Mouse (Mus musculus): Measurements from ENCODE around the gene Mgat5. TPM values are rescaled to one million over a fixed set of nuclear protein-coding genes. Genes with fewer than 3 reads are reported as not detected.

Gene Mgat5
- polyA plus RNA-seq, 1 experiment, result 13.1 TPM

GRCm38 (mm10) chr1:127514888-127515287, 310.1 kb downstream of the Mgat5 start:
- H3K27ac ChIP-seq (ENCODE audit: insufficient read depth, low read depth, low read length), result no peak overlapping the region
- WGBS, result 98% methylated on average over 10 of the region's 10 CpGs
- H3K4me3 ChIP-seq (ENCODE audit: insufficient read depth, low read depth, low read length), result no peak overlapping the region
- H3K36me3 ChIP-seq (ENCODE audit: control insufficient read depth, insufficient read depth, low read length), result no peaks in the 10 kb centered on the region
- no peak for DNase-seq
- no peaks in the 10 kb centered on the region for H3K27me3 ChIP-seq (replicated peaks; ENCODE audit: control insufficient read depth, insufficient read depth, low read length)
- H3K4me1 ChIP-seq (ENCODE audit: control insufficient read depth, insufficient read depth, low read length), result no peaks in the 10 kb centered on the region
- TF ChIP-seq POLR2A (IDR thresholded peaks at IDR 0.05; ENCODE audit: low read depth, low read length), result no peak
- TF ChIP-seq CTCF (conservative IDR thresholded peaks at IDR 0.05; ENCODE audit: insufficient read depth, insufficient read length, low read depth, low read length), result no peak

GRCm38 (mm10) chr1:127523364-127523763, 318.5 kb downstream of the Mgat5 start:
- Histone ChIP-seq H3K4me1 (ENCODE audit: control insufficient read depth, insufficient read depth, low read length) (no peaks in the 10 kb centered on the region), H3K27ac (ENCODE audit: insufficient read depth, low read depth, low read length) (no peak overlapping the region), H3K36me3 (ENCODE audit: control insufficient read depth, insufficient read depth, low read length) (no peaks in the 10 kb centered on the region), H3K27me3 (replicated peaks; ENCODE audit: control insufficient read depth, insufficient read depth, low read length) (no peaks in the 10 kb centered on the region), H3K4me3 (ENCODE audit: insufficient read depth, low read depth, low read length) (no peak overlapping the region)
- 62% methylated on average over 8 of the region's 8 CpGs for WGBS
- peak; percentile 21 for DNase-seq
- no peak for TF ChIP-seq CTCF (conservative IDR thresholded peaks at IDR 0.05; ENCODE audit: insufficient read depth, insufficient read length, low read depth, low read length)
- no peak for TF ChIP-seq POLR2A (IDR thresholded peaks at IDR 0.05; ENCODE audit: low read depth, low read length)

GRCm38 (mm10) chr1:127530849-127531580, 326.2 kb downstream of the Mgat5 start:
- H3K4me3 ChIP-seq (ENCODE audit: insufficient read depth, low read depth, low read length), result no peak overlapping the region
- 32% methylated on average over 14 of the region's 14 CpGs for WGBS
- H3K36me3 ChIP-seq (ENCODE audit: control insufficient read depth, insufficient read depth, low read length), result no peaks in the 10 kb centered on the region
- H3K4me1 ChIP-seq (ENCODE audit: control insufficient read depth, insufficient read depth, low read length), result no peaks in the 10 kb centered on the region
- no peak overlapping the region for H3K27ac ChIP-seq (ENCODE audit: insufficient read depth, low read depth, low read length)
- DNase-seq, result no peak
- H3K27me3 ChIP-seq (replicated peaks; ENCODE audit: control insufficient read depth, insufficient read depth, low read length), result no peaks in the 10 kb centered on the region; the same call in 1 of the 2 replicates
- no peak for TF ChIP-seq POLR2A (IDR thresholded peaks at IDR 0.05; ENCODE audit: low read depth, low read length)
- no peak for TF ChIP-seq CTCF (conservative IDR thresholded peaks at IDR 0.05; ENCODE audit: insufficient read depth, insufficient read length, low read depth, low read length)

DNA sequence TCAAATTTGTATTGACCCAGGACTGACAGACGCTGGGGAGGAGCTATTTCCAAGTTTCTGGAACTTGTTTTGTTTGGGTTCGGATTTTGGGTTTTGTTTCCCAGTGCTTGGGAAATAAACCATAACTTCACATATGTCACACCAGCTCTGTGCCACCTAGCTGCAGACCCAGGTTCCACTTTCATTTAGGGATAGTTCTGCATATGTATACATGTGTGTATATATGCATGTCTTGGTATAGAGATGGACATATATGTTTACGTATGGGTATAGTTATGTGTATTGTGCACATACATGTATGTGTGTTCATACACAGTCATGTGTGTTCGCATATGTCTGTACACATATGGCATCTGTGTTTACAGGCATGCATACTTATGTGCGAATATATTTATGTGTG, 326.9 kb downstream of the Mgat5 start:
- H3K4me3 ChIP-seq (ENCODE audit: insufficient read depth, low read depth, low read length), result no peak overlapping the region
- no peaks in the 10 kb centered on the region; the same call in 1 of the 2 replicates for H3K27me3 ChIP-seq (replicated peaks; ENCODE audit: control insufficient read depth, insufficient read depth, low read length)
- H3K36me3 ChIP-seq (ENCODE audit: control insufficient read depth, insufficient read depth, low read length), result no peaks in the 10 kb centered on the region
- WGBS, result 63% methylated on average over 5 of the region's 5 CpGs
- no peak overlapping the region for H3K27ac ChIP-seq (ENCODE audit: insufficient read depth, low read depth, low read length)
- DNase-seq, result no peak
- H3K4me1 ChIP-seq (ENCODE audit: control insufficient read depth, insufficient read depth, low read length), result no peaks in the 10 kb centered on the region
- TF ChIP-seq POLR2A (IDR thresholded peaks at IDR 0.05; ENCODE audit: low read depth, low read length), result no peak
- TF ChIP-seq CTCF (conservative IDR thresholded peaks at IDR 0.05; ENCODE audit: insufficient read depth, insufficient read length, low read depth, low read length), result no peak

- Histone ChIP-seq H3K27me3 (replicated peaks; ENCODE audit: control insufficient read depth, insufficient read depth, low read length) (no peaks in the 10 kb centered on the region; the same call in 1 of the 2 replicates), H3K27ac (ENCODE audit: insufficient read depth, low read depth, low read length) (no peak overlapping the region), H3K36me3 (ENCODE audit: control insufficient read depth, insufficient read depth, low read length) (no peaks in the 10 kb centered on the region), H3K4me1 (ENCODE audit: control insufficient read depth, insufficient read depth, low read length) (no peaks in the 10 kb centered on the region), H3K4me3 (ENCODE audit: insufficient read depth, low read depth, low read length) (no peak overlapping the region)
- TF ChIP-seq POLR2A (IDR thresholded peaks at IDR 0.05; ENCODE audit: low read depth, low read length), result no peak
- 21% methylated on average over 5 of the region's 5 CpGs for WGBS
- DNase-seq, result no peak
These were observed 331.6 kb downstream of the Mgat5 start for GRCm38 (mm10) chr1:127536448-127536847.

GRCm38 (mm10) chr1:127537204-127538038, 332.6 kb downstream of the Mgat5 start:
- 34% methylated on average over 17 of the region's 17 CpGs for WGBS
- TF ChIP-seq POLR2A (IDR thresholded peaks at IDR 0.05; ENCODE audit: low read depth, low read length) (no peak), CTCF (conservative IDR thresholded peaks at IDR 0.05; ENCODE audit: insufficient read depth, insufficient read length, low read depth, low read length) (no peak)
- no peak overlapping the region for H3K4me3 ChIP-seq (ENCODE audit: insufficient read depth, low read depth, low read length)
- H3K27me3 ChIP-seq (replicated peaks; ENCODE audit: control insufficient read depth, insufficient read depth, low read length), result no peaks in the 10 kb centered on the region; the same call in 1 of the 2 replicates
- no peaks in the 10 kb centered on the region for H3K36me3 ChIP-seq (ENCODE audit: control insufficient read depth, insufficient read depth, low read length)
- H3K27ac ChIP-seq (ENCODE audit: insufficient read depth, low read depth, low read length), result no peak overlapping the region
- H3K4me1 ChIP-seq (ENCODE audit: control insufficient read depth, insufficient read depth, low read length), result no peaks in the 10 kb centered on the region
- no peak for DNase-seq
